Mouse (Mus musculus) limb, embryonic 15.5 days (tissue): Measurements from ENCODE around the gene Epb41l5. TPM values are rescaled to one million over a fixed set of nuclear protein-coding genes. Genes with fewer than 3 reads are reported as not detected.

ENCODE experiments used
- ATAC-seq: fragments of 200-750 bp; cut with Nextera tagmentation; 2 replicates; pipeline ENCODE4 v1.8.0; 2017; ENCODE audit warnings: low read depth, moderate TSS enrichment; ENCODE audit not compliant: insufficient number of reproducible peaks, low FRiP score, low TSS enrichment
- H3K27ac ChIP-seq: fragments of 300-500 bp; sonication (generic); 2 replicates; pipeline ENCODE4 v1.5.1; 2015; ENCODE audit warnings: moderate library complexity, mild to moderate bottlenecking, inconsistent platforms
- H3K27me3 ChIP-seq: fragments of 300-500 bp; sonication (generic); 2 replicates; pipeline ENCODE4 v1.6.1; 2015; ENCODE audit warnings: inconsistent platforms
- H3K36me3 ChIP-seq: fragments of 300-500 bp; sonication (generic); 2 replicates; pipeline ENCODE4 v1.6.1; 2015; ENCODE audit warnings: inconsistent platforms
- H3K4me1 ChIP-seq: fragments of 300-500 bp; sonication (generic); 2 replicates; pipeline ENCODE4 v1.6.1; 2015; ENCODE audit warnings: inconsistent platforms
- H3K4me2 ChIP-seq: fragments of 300-500 bp; sonication (generic); 2 replicates; pipeline ENCODE4 v1.6.1; 2015; ENCODE audit warnings: mild to moderate bottlenecking, inconsistent platforms
- H3K4me3 ChIP-seq: fragments of 300-500 bp; sonication (generic); 2 replicates; pipeline ENCODE4 v1.5.1; 2015; ENCODE audit warnings: mild to moderate bottlenecking, inconsistent platforms
- H3K9ac ChIP-seq: fragments of 300-500 bp; sonication (generic); 2 replicates; pipeline ENCODE4 v1.6.1; 2015; ENCODE audit warnings: inconsistent platforms
- H3K9me3 ChIP-seq: fragments of 300-500 bp; sonication (generic); 2 replicates; pipeline ENCODE4 v1.6.1; 2016; ENCODE audit warnings: inconsistent platforms
- WGBS: fragments of 180-500 bp; shearing (Covaris S2); methylation state at CpG from one replicate; pipeline ENCODE4 v1.1.7; 2015; 5-methylcytosine and 5-hydroxymethylcytosine counted together
- polyA plus RNA-seq: library from polyadenylated mRNA; unstranded; fragments of >200 nt; fragmentation: Nextera tagmentation; extraction: Ambion mirVana; gene quantifications from 2 replicates; pipeline ENCODE4 v1.2.1, GENCODE M21; 2015

The Epb41l5 gene
- polyA plus RNA-seq: 11.3 and 13.7 TPM in 2 replicates

- H3K4me3 ChIP-seq: peak within 1 kb of the TSS; percentile 84
- H3K27me3 ChIP-seq: no peaks in the 10 kb centered on the region
- peak within 1 kb of the TSS; percentile 60 for H3K9ac ChIP-seq
- no peaks in the 10 kb centered on the region for H3K36me3 ChIP-seq
- H3K27ac ChIP-seq: peak within 1 kb of the TSS; percentile 73
- no peaks in the 10 kb centered on the region; the same call in 1 of the 2 replicates for H3K4me1 ChIP-seq
- H3K4me2 ChIP-seq: peak within 1 kb of the TSS; percentile 81
- WGBS: under 1% methylated on average over 86 of the region's 86 CpGs
- ATAC-seq: peak; percentile 85
- no peaks in the 10 kb centered on the region for H3K9me3 ChIP-seq
Observed at GRCm38 (mm10) chr1:119648205-119649111, at the start of gene Epb41l5. TSS of gene Epb41l5 (minus strand) at chr1:119649000.

DNA sequence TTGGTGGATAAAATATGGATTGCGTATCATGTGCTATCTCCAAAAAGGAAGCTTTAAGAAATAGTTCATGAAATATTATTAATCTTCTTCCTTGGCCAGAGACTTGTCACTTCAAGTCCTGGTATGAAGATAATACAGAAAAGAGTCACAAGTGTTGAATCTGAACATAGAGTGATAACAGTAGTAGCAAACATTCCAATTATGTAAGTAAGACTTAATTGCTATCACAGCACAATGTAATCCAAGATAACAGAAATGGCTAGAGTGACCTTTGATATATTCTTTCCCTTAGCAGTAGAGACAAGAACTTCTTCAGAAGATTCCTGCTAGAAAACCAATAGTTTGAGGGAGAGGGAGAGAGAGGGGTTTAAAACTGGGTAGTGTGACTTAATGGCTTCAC, 48.1 kb upstream of the Epb41l5 start:
- Histone ChIP-seq H3K4me1 (no peaks in the 10 kb centered on the region), H3K36me3 (peaks cover 15% of the 10 kb centered on the region), H3K4me3 (no peak overlapping the region), H3K9me3 (no peaks in the 10 kb centered on the region), H3K4me2 (no peak overlapping the region), H3K27ac (no peak overlapping the region), H3K27me3 (no peaks in the 10 kb centered on the region), H3K9ac (no peak overlapping the region)
- ATAC-seq: no peak
- 100% methylated on average over 1 of the region's 1 CpGs for WGBS

DNA sequence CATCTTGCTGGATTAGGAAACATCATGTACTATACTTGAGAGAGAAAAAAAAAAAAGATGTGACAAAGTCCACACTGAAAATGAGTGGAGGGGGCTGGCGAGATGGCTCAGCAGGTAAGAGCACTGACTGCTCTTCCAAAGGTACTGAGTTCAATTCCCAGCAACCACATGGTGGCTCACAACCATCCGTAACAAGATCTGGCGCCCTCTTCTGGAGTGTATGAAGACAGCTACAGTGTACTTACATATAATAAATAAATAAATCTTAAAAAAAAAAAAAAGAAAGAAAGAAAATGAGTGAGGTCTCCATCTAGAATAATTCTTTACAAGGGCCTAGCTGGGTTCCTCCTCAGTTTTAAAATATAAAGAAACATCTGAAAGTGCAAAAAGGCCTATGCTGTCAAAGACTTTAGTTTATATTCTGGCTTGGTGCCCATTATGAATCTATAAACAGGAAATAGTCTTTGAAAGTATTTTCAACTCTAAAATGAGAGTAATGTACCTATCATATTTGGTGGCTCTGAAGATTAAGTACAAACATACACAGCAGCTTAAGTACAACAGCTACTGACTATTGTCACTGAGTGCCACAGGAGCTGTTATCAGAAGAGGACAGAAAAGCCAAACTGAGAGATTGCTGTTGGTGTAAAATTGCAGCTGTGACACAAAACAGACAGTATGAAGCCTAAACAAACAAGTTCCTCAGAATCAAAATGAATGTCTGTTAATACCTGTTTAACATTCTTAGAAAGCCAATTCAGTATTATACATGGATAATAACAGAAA, 37.2 kb upstream of the Epb41l5 start:
- Histone ChIP-seq H3K4me2 (no peak overlapping the region), H3K27me3 (no peaks in the 10 kb centered on the region), H3K4me3 (no peak overlapping the region), H3K27ac (no peak overlapping the region), H3K4me1 (no peaks in the 10 kb centered on the region), H3K36me3 (peaks cover 3% of the 10 kb centered on the region), H3K9me3 (no peaks in the 10 kb centered on the region), H3K9ac (no peak overlapping the region)
- 89% methylated on average over 3 of the region's 3 CpGs for WGBS
- no peak for ATAC-seq

DNA sequence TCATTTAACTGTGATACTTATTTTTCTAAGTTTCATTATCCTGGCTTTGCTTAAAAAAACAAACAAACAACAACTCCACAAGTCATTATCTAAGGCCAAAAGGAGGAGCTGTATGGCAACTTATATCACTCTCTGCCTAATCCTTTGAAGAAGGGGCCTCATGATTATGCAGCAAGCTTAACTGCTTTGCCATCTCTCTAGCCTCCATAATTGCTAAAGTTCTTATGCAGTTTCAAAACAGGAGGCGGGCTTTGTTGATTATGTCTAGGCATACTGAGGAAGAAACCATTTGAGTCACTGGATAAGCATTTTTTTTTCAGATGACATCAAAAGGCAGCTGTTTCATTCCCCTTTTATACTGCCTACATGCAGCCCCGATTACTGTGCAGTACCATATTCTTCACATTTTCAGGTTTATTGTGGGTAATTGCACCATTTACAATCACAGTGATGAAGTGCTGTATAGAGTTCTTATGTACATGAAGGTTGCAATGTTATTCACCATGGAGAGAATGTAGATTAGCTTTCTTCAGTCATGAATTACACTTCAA, 32.9 kb upstream of the Epb41l5 start:
- no peak overlapping the region for H3K4me3 ChIP-seq
- H3K36me3 ChIP-seq: peaks cover 10% of the 10 kb centered on the region
- H3K27me3 ChIP-seq: no peaks in the 10 kb centered on the region
- H3K27ac ChIP-seq: no peak overlapping the region
- H3K4me2 ChIP-seq: no peak overlapping the region
- H3K4me1 ChIP-seq: no peaks in the 10 kb centered on the region
- H3K9me3 ChIP-seq: no peaks in the 10 kb centered on the region
- no peak overlapping the region for H3K9ac ChIP-seq
- ATAC-seq: no peak
- 79% methylated on average over 2 of the region's 2 CpGs for WGBS

DNA sequence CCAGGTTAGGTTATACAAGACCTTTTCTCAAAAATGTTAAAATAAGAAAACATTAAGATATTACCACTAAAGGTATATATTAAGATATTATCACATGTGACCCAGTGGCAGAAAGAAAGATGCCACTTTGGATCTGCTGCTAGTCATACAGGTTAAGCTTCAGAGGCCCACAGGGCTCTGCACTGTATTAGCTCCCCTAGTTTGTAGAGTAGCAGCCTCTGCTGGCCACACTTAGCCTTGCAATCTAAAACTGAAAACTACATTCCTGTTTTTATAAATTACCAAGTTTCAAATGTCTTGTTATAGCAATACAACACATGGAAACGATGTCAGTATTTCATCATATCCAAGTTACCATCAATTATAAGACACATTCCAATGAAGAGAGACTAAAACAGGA, 26.2 kb upstream of the Epb41l5 start:
- WGBS: 72% methylated on average over 1 of the region's 1 CpGs
- no peak overlapping the region for H3K27ac ChIP-seq
- H3K4me2 ChIP-seq: no peak overlapping the region
- H3K36me3 ChIP-seq: peaks cover 10% of the 10 kb centered on the region
- no peaks in the 10 kb centered on the region for H3K9me3 ChIP-seq
- H3K9ac ChIP-seq: no peak overlapping the region
- no peaks in the 10 kb centered on the region for H3K27me3 ChIP-seq
- no peak overlapping the region for H3K4me3 ChIP-seq
- no peak for ATAC-seq
- no peaks in the 10 kb centered on the region for H3K4me1 ChIP-seq

GRCm38 (mm10) chr1:119666904-119667303, 18.1 kb upstream of the Epb41l5 start:
- Histone ChIP-seq H3K27me3 (no peaks in the 10 kb centered on the region), H3K4me2 (no peak overlapping the region), H3K36me3 (0 out of 2 replicates have a peak, but pooled peaks cover 2% of the 10 kb centered on the region), H3K9me3 (no peaks in the 10 kb centered on the region), H3K27ac (no peak overlapping the region), H3K9ac (no peak overlapping the region), H3K4me3 (no peak overlapping the region), H3K4me1 (no peaks in the 10 kb centered on the region)
- 90% methylated on average over 7 of the region's 7 CpGs for WGBS
- no peak for ATAC-seq

DNA sequence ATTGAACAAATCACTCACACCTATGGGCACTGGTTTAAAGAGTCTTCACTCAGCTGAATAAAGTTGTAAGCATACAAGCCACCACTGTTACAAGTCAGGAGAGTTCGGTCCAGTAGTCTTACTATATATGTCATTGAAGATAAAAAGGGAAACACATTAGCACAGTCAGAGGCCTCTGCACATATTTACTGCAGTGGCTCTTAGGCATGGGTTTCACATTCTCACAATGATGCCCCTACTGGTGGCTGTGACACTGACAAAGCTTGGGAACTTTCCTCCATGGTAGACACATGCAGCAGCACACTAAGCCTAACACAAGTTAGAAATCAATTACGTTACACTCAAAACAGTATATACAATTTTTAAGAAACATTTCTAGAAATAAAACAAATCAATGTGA, 5.5 kb upstream of the Epb41l5 start:
- H3K4me1 ChIP-seq: no peaks in the 10 kb centered on the region
- no peak overlapping the region for H3K4me2 ChIP-seq
- H3K27me3 ChIP-seq: no peaks in the 10 kb centered on the region
- H3K36me3 ChIP-seq: no peaks in the 10 kb centered on the region
- ATAC-seq: no peak
- H3K27ac ChIP-seq: no peak overlapping the region
- no peak overlapping the region for H3K9ac ChIP-seq
- WGBS: 92% methylated on average over 2 of the region's 2 CpGs
- H3K4me3 ChIP-seq: no peak overlapping the region
- H3K9me3 ChIP-seq: no peaks in the 10 kb centered on the region

GRCm38 (mm10) chr1:119650386-119650785, 1.6 kb upstream of the Epb41l5 start:
- no peaks in the 10 kb centered on the region for H3K9me3 ChIP-seq
- no peak overlapping the region for H3K4me3 ChIP-seq
- no peaks in the 10 kb centered on the region; the same call in 1 of the 2 replicates for H3K4me1 ChIP-seq
- H3K27ac ChIP-seq: no peak overlapping the region
- no peak overlapping the region for H3K9ac ChIP-seq
- H3K27me3 ChIP-seq: no peaks in the 10 kb centered on the region
- no peak for ATAC-seq
- H3K4me2 ChIP-seq: no peak overlapping the region
- WGBS: 84% methylated on average over 5 of the region's 5 CpGs
- H3K36me3 ChIP-seq: no peaks in the 10 kb centered on the region

- H3K9ac ChIP-seq: no peak overlapping the region
- no peak overlapping the region for H3K4me3 ChIP-seq
- H3K36me3 ChIP-seq: no peaks in the 10 kb centered on the region
- H3K4me2 ChIP-seq: no peak overlapping the region
- WGBS: 74% methylated on average over 2 of the region's 2 CpGs
- no peak overlapping the region for H3K27ac ChIP-seq
- H3K9me3 ChIP-seq: no peaks in the 10 kb centered on the region
- H3K4me1 ChIP-seq: no peaks in the 10 kb centered on the region; the same call in 1 of the 2 replicates
- no peaks in the 10 kb centered on the region for H3K27me3 ChIP-seq
- no peak for ATAC-seq
Observed at GRCm38 (mm10) chr1:119649627-119650026, 827 bp upstream of the Epb41l5 start.

- H3K4me2 ChIP-seq: no peak overlapping the region
- H3K4me1 ChIP-seq: no peaks in the 10 kb centered on the region; the same call in 1 of the 2 replicates
Observed at GRCm38 (mm10) chr1:119646356-119646755, 2.4 kb downstream of the Epb41l5 start.

GRCm38 (mm10) chr1:119642367-119642766, 6.4 kb downstream of the Epb41l5 start:
- Histone ChIP-seq H3K27ac (no peak overlapping the region), H3K27me3 (no peaks in the 10 kb centered on the region), H3K36me3 (no peaks in the 10 kb centered on the region), H3K4me3 (no peak overlapping the region), H3K4me1 (no peaks in the 10 kb centered on the region), H3K9ac (no peak overlapping the region), H3K4me2 (no peak overlapping the region), H3K9me3 (no peaks in the 10 kb centered on the region)
- WGBS: 78% methylated on average over 12 of the region's 12 CpGs
- no peak for ATAC-seq

More at GRCm38 (mm10) chr1:119646356-119646755, 2.4 kb downstream of the Epb41l5 start:
- Histone ChIP-seq H3K9me3 (no peaks in the 10 kb centered on the region), H3K36me3 (no peaks in the 10 kb centered on the region), H3K27ac (no peak overlapping the region), H3K4me3 (no peak overlapping the region), H3K9ac (no peak overlapping the region), H3K27me3 (no peaks in the 10 kb centered on the region)
- ATAC-seq: no peak
- WGBS: 60% methylated on average over 2 of the region's 2 CpGs
